ENCODE assay signal across 8 mouse cellular contexts in the genomic region with DNA sequence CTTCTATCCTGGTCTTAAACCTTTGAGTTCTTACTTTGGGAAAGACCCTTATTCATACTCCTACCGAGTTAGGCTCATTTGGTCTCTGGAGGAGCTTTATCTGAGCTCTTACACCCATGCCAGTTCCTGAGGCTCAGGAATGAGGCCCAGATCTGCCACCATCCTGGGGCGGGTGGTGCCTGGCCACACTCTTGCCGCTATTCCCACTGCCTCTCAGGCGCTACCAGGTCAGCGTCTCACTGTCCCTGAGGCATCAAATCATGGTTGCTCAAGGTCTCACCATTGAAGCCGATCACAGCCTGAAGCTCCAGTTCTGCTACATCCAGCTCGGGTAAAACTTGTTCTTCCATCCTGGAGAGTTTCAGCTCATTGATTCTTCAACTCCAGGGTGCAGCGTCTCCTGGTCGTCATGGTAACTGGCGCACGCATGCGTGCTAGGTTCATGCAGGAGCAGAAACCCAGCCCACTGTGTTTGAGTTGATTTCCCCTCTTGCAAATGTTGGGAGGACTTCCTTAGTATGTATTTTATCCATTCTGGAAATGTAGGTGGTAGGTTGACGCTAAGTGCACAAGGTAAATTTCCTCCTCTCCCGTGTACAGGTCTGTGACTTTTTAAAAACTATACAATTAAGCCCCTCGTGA. TPM values are rescaled to one million over a fixed set of nuclear protein-coding genes. Genes with fewer than 3 reads are reported as not detected.
DNase-seq lines count a peak whose midpoint lies in the region; ATAC-seq and TF ChIP-seq lines count a peak whose summit lies in the region.

Gene Cfap52 (minus strand): TSS at position 410 of the 642 bp plus-strand sequence.

- H3K4me1 ChIP-seq in embryonic facial prominence, embryonic 10.5 days, result peaks cover 25% of the 10 kb centered on the region
- 0 out of 2 replicates have a peak, but pooled peaks cover 3% of the 10 kb centered on the region for H3K4me1 ChIP-seq in intestine, postnatal 0 days (replicated peaks; ENCODE audit: control insufficient read depth, insufficient read depth, low read length)
- peaks cover 33% of the 10 kb centered on the region for H3K4me1 ChIP-seq in midbrain, embryonic 10.5 days

- no peak for TF ChIP-seq CTCF in intestine, postnatal 0 days (IDR thresholded peaks at IDR 0.05; ENCODE audit: low read depth)

- peak within 1 kb of the TSS; percentile 68 for H3K4me2 ChIP-seq in intestine, postnatal 0 days (replicated peaks; ENCODE audit: low read depth)

- H3K27me3 ChIP-seq in embryonic facial prominence, embryonic 10.5 days (replicated peaks; ENCODE audit: low read depth, poor library complexity, severe bottlenecking), result no peaks in the 10 kb centered on the region
- H3K27me3 ChIP-seq in intestine, postnatal 0 days (replicated peaks; ENCODE audit: control insufficient read depth, insufficient read depth, low read length), result no peaks in the 10 kb centered on the region
- no peaks in the 10 kb centered on the region for H3K27me3 ChIP-seq in midbrain, embryonic 10.5 days (ENCODE audit: low read depth, poor library complexity, severe bottlenecking)

- WGBS in embryonic facial prominence, embryonic 10.5 days, result 7% methylated on average over 15 of the region's 15 CpGs
- 5% methylated on average over 15 of the region's 15 CpGs for WGBS in intestine, postnatal 0 days
- 12% methylated on average over 15 of the region's 15 CpGs for WGBS in midbrain, embryonic 10.5 days

- H3K4me3 ChIP-seq in embryonic facial prominence, embryonic 10.5 days, result peak within 1 kb of the TSS; percentile 80
- peak within 1 kb of the TSS; percentile 65 for H3K4me3 ChIP-seq in intestine, postnatal 0 days (ENCODE audit: low read depth, low read length)
- peak within 1 kb of the TSS; percentile 91 for H3K4me3 ChIP-seq in midbrain, embryonic 10.5 days

- H3K9me3 ChIP-seq in embryonic facial prominence, embryonic 10.5 days, result no peaks in the 10 kb centered on the region
- no peaks in the 10 kb centered on the region for H3K9me3 ChIP-seq in intestine, postnatal 0 days (ENCODE audit: control insufficient read depth)
- H3K9me3 ChIP-seq in midbrain, embryonic 10.5 days (replicated peaks), result no peaks in the 10 kb centered on the region

- peak within 1 kb of the TSS; percentile 60 for H3K9ac ChIP-seq in intestine, postnatal 0 days (ENCODE audit: low read depth, low read length)

- DNase-seq in adrenal gland, postnatal 14 days, result peak; percentile 92
- peak; percentile 87 for DNase-seq in embryonic facial prominence, embryonic 10.5 days (ENCODE audit: low spot score)
- peak; percentile 80 to 81 for DNase-seq in left cerebral cortex, postnatal 36 days (ENCODE audit: low spot score in 2 of 2)
- peak; percentile 85 for DNase-seq in midbrain, embryonic 10.5 days (ENCODE audit: low spot score)
- peak; percentile 80 to 82 for DNase-seq in right cerebral cortex, postnatal 36 days (ENCODE audit: low spot score in 2 of 2)
- DNase-seq in urinary bladder, postnatal 4 days (ENCODE audit: low spot score in 2 of 2), result peak; percentile 72 to 85

- peak within 1 kb of the TSS; percentile 80 for H3K27ac ChIP-seq in embryonic facial prominence, embryonic 10.5 days (replicated peaks)
- H3K27ac ChIP-seq in intestine, postnatal 0 days (ENCODE audit: low read depth, low read length), result peak within 1 kb of the TSS; percentile 21; the same call in 1 of the 2 replicates
- H3K27ac ChIP-seq in midbrain, embryonic 10.5 days (replicated peaks), result peak within 1 kb of the TSS; percentile 85

- H3K36me3 ChIP-seq in embryonic facial prominence, embryonic 10.5 days (replicated peaks), result peaks cover 3% of the 10 kb centered on the region; the same call in 1 of the 2 replicates
- peaks cover 5% of the 10 kb centered on the region; the same call in 1 of the 2 replicates for H3K36me3 ChIP-seq in intestine, postnatal 0 days (ENCODE audit: control insufficient read depth, insufficient read depth)
- H3K36me3 ChIP-seq in midbrain, embryonic 10.5 days, result peaks cover 5% of the 10 kb centered on the region

- peak; percentile 60 for ATAC-seq in granulocyte monocyte progenitor cell, adult 5-6 weeks (replicated peaks; ENCODE audit: poor library complexity, severe bottlenecking)
- ATAC-seq in intestine, postnatal 0 days, result peak; percentile 42; the same call in 1 of the 2 replicates

- intact Hi-C loops in left cerebral cortex, postnatal 36 days (cut with DNase I), result no loop called here

RNA-seq across cellular contexts. Expression of gene Cfap52, which starts in this region (rescaled TPM):
- total RNA-seq in adrenal gland, postnatal 14 days (2021), result not detected in 2 replicates
- 0.34 and 0.55 TPM in 2 replicates for polyA plus RNA-seq in embryonic facial prominence, embryonic 10.5 days (2016; fragmentation: Nextera tagmentation; extraction: Ambion mirVana)
- not detected in 2 replicates for total RNA-seq in granulocyte monocyte progenitor cell, adult 5-6 weeks (2014; fragmentation: Nextera tagmentation)
- not detected in 2 replicates for total RNA-seq in granulocyte monocyte progenitor cell, adult 5-6 weeks (2017)
- 0.97 and 1.4 TPM in 2 replicates for polyA plus RNA-seq in intestine, postnatal 0 days (2015; fragmentation: Nextera tagmentation; extraction: Ambion mirVana)
- total RNA-seq in left cerebral cortex, postnatal 36 days (2021), result 10 to 100 TPM in 1 of 2 experiments, 1 to 10 TPM in 1; 6.5 to 12.8 TPM
- 0.56 and 0.78 TPM in 2 replicates for polyA plus RNA-seq in midbrain, embryonic 10.5 days (2016; fragmentation: Nextera tagmentation; extraction: Ambion mirVana)

Comparison
In these comparisons a context has a peak if more than half of its experiments do, and no peak if none do; other contexts are left out.
1. Peak in every context shown above with its lines: DNase-seq, ATAC-seq, H3K4me3 ChIP-seq and H3K27ac ChIP-seq.
2. Peak in DNase-seq in adrenal gland, postnatal 14 days; RNA of the gene not detected or under 1 TPM.
3. Peak in DNase-seq, H3K4me3 ChIP-seq and H3K27ac ChIP-seq in embryonic facial prominence, embryonic 10.5 days; RNA of the gene not detected or under 1 TPM.
4. Peak in ATAC-seq in granulocyte monocyte progenitor cell, adult 5-6 weeks; RNA of the gene not detected or under 1 TPM.
5. Peak in DNase-seq, H3K4me3 ChIP-seq and H3K27ac ChIP-seq in midbrain, embryonic 10.5 days; RNA of the gene not detected or under 1 TPM.
6. H3K27ac ChIP-seq: peak in every context shown above with its lines; median percentile 85 in midbrain, embryonic 10.5 days; 80 in embryonic facial prominence, embryonic 10.5 days; 21 in intestine, postnatal 0 days.